Mouse (Mus musculus) spleen, adult 2 months (tissue): ENCODE data around the gene Fbxw21.

Experiments used
- CTCF ChIP-seq: fragments of 200-500 bp; IDR thresholded peaks from 2 replicates; pipeline ENCODE4 v1.5.1; 2011; ENCODE audit warnings: mild to moderate bottlenecking, inconsistent platforms; ENCODE audit not compliant: insufficient read depth, insufficient read length, insufficient replicate concordance; ENCODE audit errors: extremely low read depth
- POLR2A ChIP-seq: fragments of 200-500 bp; IDR thresholded peaks from 2 replicates; pipeline ENCODE4 v1.6.1; 2011; ENCODE audit warnings: low read depth, low read length, inconsistent platforms

- TF ChIP-seq CTCF (no peak), POLR2A (no peak)
Measured at GRCm38 (mm10) chr9:109104083-109104482, 57.8 kb downstream of the Fbxw21 start.
